Comparison of ENCODE assay signal across 12 mouse cellular contexts in genomic region chr17:29884596-29884995, GRCm38 (mm10).
A peak's percentile ranks its signal among the peaks of the same experiment; 100 is the strongest.
DNase-seq lines count a peak whose midpoint lies in the region; ATAC-seq and TF ChIP-seq lines count a peak whose summit lies in the region.
"Had no signal": no experiment of that assay in that cellular context is flagged by ENCODE, and none has a peak within 500 bp of the region (broad histone marks: within the 10 kb centered on the region; RNA-seq: fewer than 3 reads in every experiment).

No protein-coding gene starts in this region.

- intact Hi-C loops in gastrocnemius, postnatal 14 days (cut with DNase I; ENCODE audit: low total_unique reads) = loop anchor here (5.0 kb wide), 2 partner anchors 177 to 282 kb away; no protein-coding TSS in a partner anchor

- H3K4me1 ChIP-seq in liver, embryonic 13.5 days (replicated peaks) = peaks cover 45% of the 10 kb centered on the region
- H3K4me1 ChIP-seq in liver, postnatal 0 days (ENCODE audit: insufficient read depth) = peaks cover 23% of the 10 kb centered on the region
- H3K4me1 ChIP-seq in forebrain, embryonic 13.5 days = peaks cover 64% of the 10 kb centered on the region
- peaks cover 58% of the 10 kb centered on the region for H3K4me1 ChIP-seq in limb, embryonic 12.5 days (replicated peaks)

- WGBS in liver, embryonic 13.5 days (ENCODE audit: insufficient replicate concordance) = 50% methylated on average over 6 of the region's 6 CpGs
- 56% methylated on average over 6 of the region's 6 CpGs for WGBS in liver, postnatal 0 days (ENCODE audit: insufficient replicate concordance)
- WGBS in forebrain, embryonic 13.5 days = 25% methylated on average over 6 of the region's 6 CpGs
- WGBS in limb, embryonic 12.5 days = 36% methylated on average over 6 of the region's 6 CpGs

- peak overlapping the region; percentile 15; the same call in 1 of the 2 replicates for H3K9ac ChIP-seq in liver, embryonic 13.5 days
- no peak overlapping the region for H3K9ac ChIP-seq in liver, postnatal 0 days (replicated peaks)
- peak overlapping the region; percentile 91 for H3K9ac ChIP-seq in forebrain, embryonic 13.5 days
- H3K9ac ChIP-seq in limb, embryonic 12.5 days (replicated peaks) = no peak overlapping the region
- H3K9ac ChIP-seq: embryonic facial prominence, embryonic 15.5 days had no signal

- no peak for DNase-seq in liver, embryonic 13.5 days
- DNase-seq in liver, postnatal 0 days = no peak
- DNase-seq in retina, embryonic 14.5 days (ENCODE audit: low spot score) = peak; percentile 53
- no peak for DNase-seq in gastrocnemius, postnatal 14 days
- DNase-seq in ovary, adult 18-20 months (ENCODE audit: low spot score) = no peak
- DNase-seq: heart, postnatal 36 days; kidney, postnatal 36 days had no signal

- no peaks in the 10 kb centered on the region for H3K36me3 ChIP-seq in liver, embryonic 13.5 days
- no peaks in the 10 kb centered on the region for H3K36me3 ChIP-seq in liver, postnatal 0 days (replicated peaks; ENCODE audit: insufficient read depth, low read length)
- no peaks in the 10 kb centered on the region for H3K36me3 ChIP-seq in forebrain, embryonic 13.5 days (ENCODE audit: poor library complexity, severe bottlenecking)
- no peaks in the 10 kb centered on the region for H3K36me3 ChIP-seq in limb, embryonic 12.5 days
- H3K36me3 ChIP-seq: embryonic facial prominence, embryonic 15.5 days had no signal

- no peak for TF ChIP-seq EP300 in liver, postnatal 0 days (IDR thresholded peaks at IDR 0.05; ENCODE audit: low read depth)

- TF ChIP-seq CTCF in liver, postnatal 0 days (IDR thresholded peaks at IDR 0.05; ENCODE audit: low read depth) = no peak

- peak overlapping the region; percentile 19; the same call in 1 of the 2 replicates for H3K4me2 ChIP-seq in liver, embryonic 13.5 days
- H3K4me2 ChIP-seq in liver, postnatal 0 days (ENCODE audit: low read depth, low read length) = no peak overlapping the region
- peak overlapping the region; percentile 95 for H3K4me2 ChIP-seq in forebrain, embryonic 13.5 days
- peak overlapping the region; percentile 98 for H3K4me2 ChIP-seq in limb, embryonic 12.5 days
- H3K4me2 ChIP-seq: embryonic facial prominence, embryonic 15.5 days had no signal

- no peak for ATAC-seq in liver, embryonic 13.5 days (ENCODE audit: low read depth)
- ATAC-seq in liver, postnatal 0 days = no peak
- ATAC-seq in forebrain, embryonic 13.5 days = no peak
- ATAC-seq in limb, embryonic 12.5 days (ENCODE audit: insufficient number of reproducible peaks, insufficient read depth, low FRiP score, low TSS enrichment, low read depth) = no peak
- no peak for ATAC-seq in megakaryocyte progenitor cell, adult 5-6 weeks (replicated peaks; ENCODE audit: poor library complexity)

- H3K27me3 ChIP-seq in liver, embryonic 13.5 days = peaks cover 66% of the 10 kb centered on the region
- peaks cover 57% of the 10 kb centered on the region for H3K27me3 ChIP-seq in liver, postnatal 0 days (ENCODE audit: insufficient read depth, low read length)
- peaks cover 16% of the 10 kb centered on the region for H3K27me3 ChIP-seq in forebrain, embryonic 13.5 days
- H3K27me3 ChIP-seq in limb, embryonic 12.5 days = peaks cover 63% of the 10 kb centered on the region

- H3K4me3 ChIP-seq in liver, embryonic 13.5 days (replicated peaks) = no peak overlapping the region
- H3K4me3 ChIP-seq in liver, postnatal 0 days (ENCODE audit: low read depth, low read length) = no peak overlapping the region
- peak overlapping the region; percentile 72 for H3K4me3 ChIP-seq in forebrain, embryonic 13.5 days
- H3K4me3 ChIP-seq in limb, embryonic 12.5 days (replicated peaks) = no peak overlapping the region
- H3K4me3 ChIP-seq: embryonic facial prominence, embryonic 15.5 days; megakaryocyte, embryonic 14.5 days had no signal

- H3K9me3 ChIP-seq in liver, embryonic 13.5 days (replicated peaks) = no peaks in the 10 kb centered on the region
- H3K9me3 ChIP-seq in liver, postnatal 0 days (ENCODE audit: low read length) = no peaks in the 10 kb centered on the region
- H3K9me3 ChIP-seq in forebrain, embryonic 13.5 days (replicated peaks) = no peaks in the 10 kb centered on the region
- no peaks in the 10 kb centered on the region for H3K9me3 ChIP-seq in limb, embryonic 12.5 days
- H3K9me3 ChIP-seq: embryonic facial prominence, embryonic 15.5 days had no signal

- H3K27ac ChIP-seq in liver, embryonic 13.5 days = no peak overlapping the region
- H3K27ac ChIP-seq in liver, postnatal 0 days (ENCODE audit: low read depth) = no peak overlapping the region
- H3K27ac ChIP-seq in forebrain, embryonic 13.5 days = peak overlapping the region; percentile 48
- H3K27ac ChIP-seq in limb, embryonic 12.5 days = no peak overlapping the region
- H3K27ac ChIP-seq: embryonic facial prominence, embryonic 15.5 days had no signal

Comparison
In these comparisons a context has a peak if more than half of its experiments do, and no peak if none do; other contexts are left out.
1. H3K9ac ChIP-seq: peak in liver, embryonic 13.5 days (single experiment) and forebrain, embryonic 13.5 days (single experiment); none in liver, postnatal 0 days (single experiment) and limb, embryonic 12.5 days (single experiment).